Mouse (Mus musculus) frontal cortex, postnatal 10 days (tissue): ENCODE results near the gene Mipep.

Source experiments
- DNase-seq, 2 experiments: peaks; one replicate each; pipeline ENCODE4 v3.0.0; 2022; ENCODE audit warnings: low spot score in 2 of 2, mixed read lengths in 1 of 2

Mipep gene

DNA sequence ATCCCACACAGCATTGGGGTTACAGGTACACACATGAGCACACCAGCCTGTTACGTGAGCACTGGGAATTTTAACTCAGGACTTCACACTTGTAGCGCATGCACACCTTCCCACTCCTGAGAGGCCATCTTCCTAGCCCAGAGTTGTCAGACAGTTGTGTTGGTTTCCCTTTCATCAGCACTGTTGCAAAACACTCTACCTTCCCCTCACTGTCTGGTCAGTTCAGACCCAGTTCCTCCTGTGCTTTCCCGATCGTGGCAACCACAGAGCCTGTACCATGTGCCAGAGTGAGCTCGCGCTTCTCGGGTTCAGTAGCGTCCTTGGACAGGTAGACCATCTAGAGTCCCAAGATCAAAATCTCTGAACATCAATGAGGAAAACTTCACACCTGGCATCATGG, 27.1 kb upstream of the Mipep start:
- DNase-seq: no peak

DNA sequence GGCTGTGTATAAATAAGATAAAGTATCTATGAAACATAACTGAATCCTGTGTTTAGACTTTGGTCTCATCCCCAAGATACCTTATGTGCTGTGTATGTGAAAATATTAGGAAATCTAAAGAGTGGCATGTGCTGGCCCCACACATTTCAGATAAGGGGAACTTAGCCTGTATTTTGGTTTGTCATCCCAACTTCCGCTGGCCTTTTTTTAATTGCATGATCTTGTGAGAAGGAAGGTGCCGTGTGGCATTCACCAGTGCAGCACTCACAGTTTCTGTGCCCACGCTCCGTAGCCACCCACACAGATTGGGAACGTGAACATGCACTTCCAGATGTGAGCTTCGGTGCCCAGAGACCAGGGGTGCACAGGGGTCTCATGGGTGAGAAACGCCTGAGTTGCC, 26.7 kb upstream of the Mipep start:
- no peak for DNase-seq

DNA sequence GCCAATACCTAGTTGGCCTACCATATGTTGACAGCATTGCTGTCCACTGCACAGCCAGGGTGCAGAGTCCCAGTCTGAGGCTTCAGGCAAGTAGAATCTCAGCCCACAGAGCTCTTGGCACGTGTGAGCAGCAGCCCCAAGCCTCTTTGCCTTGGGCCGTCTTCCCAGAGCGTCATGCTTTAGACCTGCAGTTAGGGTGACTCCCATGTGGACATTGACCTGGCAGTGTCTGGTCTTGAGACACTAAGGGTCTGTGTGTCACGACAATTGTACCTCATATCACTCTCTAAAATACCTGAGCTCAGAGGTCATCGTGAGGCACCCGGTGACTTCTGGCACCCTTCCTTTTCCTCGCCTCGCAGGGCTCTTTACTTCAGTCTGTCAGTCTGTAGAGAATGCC, 25.3 kb upstream of the Mipep start:
- no peak for DNase-seq

DNA sequence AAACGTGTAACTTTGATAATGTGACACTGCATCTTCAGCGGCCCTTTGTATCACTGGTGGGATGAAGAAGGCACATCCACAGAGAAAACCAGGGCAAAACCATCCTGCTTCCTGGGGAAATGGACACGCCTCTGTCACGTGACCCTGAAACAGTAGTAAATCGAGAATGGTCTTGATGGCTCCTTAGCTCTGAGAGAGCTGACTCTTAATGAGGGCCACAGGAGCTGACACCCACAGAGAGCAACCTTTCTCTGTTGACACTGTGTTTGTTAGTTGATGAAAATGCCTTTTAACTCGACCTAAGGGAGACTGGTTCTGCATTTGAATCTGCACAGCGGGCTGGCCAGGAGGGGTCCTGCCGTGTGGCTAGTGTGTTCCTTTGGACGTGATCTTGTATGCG, 22.6 kb upstream of the Mipep start:
- DNase-seq: no peak

DNA sequence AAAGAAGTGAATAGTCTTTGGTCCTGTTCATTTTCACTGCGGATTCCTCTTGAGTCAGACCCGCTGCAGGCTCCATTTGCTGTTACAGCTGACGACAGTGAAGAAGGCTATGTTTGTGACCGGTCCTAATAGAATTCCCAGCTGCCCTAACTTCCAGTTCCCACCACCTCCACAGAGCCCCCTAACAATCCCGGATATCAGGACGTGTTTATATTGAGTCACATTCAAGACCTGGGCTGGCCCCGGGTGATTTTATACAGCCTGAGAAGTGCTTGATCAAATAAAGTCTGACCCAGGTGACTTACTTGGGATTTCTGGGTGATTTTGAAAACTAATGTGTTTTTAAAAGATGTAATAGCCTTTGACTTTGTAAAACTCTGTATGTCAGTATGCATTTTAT, 21.6 kb upstream of the Mipep start:
- no peak for DNase-seq

DNA sequence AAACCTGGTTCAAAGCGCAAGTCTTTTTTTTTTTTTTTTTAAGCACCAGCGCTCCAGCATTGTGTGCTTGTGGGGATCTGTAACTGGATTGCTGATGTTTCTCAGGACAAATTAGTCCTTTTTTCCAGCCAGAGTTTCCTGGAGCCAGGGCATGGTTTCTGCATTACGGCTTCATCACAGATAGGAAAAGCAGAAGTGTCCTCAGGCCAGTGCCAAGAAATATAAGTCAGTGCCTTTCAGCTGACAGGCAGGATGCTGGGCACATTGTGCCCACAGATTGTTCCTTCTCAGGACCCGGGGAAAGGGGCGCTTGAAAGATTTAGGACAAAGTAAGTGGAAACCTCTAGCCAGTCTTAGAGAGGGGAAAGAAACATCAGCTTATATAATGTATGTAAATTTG, 20.6 kb upstream of the Mipep start:
- no peak for DNase-seq

DNA sequence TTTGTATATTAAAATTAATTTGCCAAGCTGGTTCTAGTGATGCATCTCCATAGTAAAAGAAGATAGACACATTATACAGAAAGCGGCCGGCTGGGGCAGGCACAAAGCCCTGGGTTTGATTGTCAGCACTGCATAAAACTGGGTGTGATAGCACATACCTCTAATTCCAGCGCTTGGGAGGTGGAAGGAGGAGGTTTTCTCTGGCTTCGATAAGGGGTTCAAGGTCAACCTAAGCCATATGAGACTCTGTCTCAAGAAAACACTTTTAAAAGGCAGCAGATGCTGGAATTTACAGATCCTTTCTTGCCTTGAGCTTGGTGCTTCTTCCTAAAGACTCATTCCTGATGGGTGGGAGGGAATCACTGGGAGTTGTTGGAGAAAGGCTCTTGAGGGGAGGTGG, 19.8 kb upstream of the Mipep start:
- no peak for DNase-seq

DNA sequence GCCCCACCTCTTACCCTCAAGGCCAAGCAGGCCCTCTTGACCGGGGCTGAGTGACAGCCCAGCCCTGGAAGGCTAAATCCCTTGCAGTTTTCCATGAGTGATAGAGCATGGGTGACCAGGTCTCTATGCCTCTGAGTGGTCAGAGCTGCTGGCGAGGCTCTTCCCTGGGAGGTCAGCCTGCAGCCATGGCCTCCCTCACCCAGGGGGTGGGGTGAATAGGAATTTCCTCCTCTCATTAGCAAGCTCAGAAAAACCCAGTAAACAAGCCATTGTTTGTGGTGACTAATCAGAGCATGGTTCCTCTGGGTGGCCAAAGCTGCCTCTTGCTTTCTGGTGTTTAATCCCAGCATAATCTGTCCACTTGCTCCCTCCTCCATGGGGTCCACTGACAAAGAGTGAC, 19.3 kb upstream of the Mipep start:
- DNase-seq: no peak

DNA sequence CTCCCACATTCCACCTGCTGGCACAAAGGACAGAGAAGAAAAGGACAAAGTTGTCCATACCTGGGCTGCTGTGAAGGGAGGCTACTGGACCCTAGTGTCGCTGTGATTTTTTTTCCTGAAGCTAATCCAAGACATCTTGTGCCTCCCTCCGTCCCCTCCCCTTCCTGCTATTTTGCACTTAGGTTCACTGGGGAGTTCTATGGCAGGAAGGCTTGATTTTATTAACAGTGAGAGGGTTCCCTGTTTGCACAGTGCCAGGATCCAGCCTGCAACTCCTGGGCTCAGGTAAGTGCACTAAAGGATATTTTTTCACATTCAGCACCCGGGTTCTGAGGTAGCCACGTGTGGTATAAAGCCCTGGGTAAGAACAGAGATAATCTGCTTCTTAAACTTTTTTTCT, 16.5 kb upstream of the Mipep start, which contains the start of gene C1qtnf9:
TSS of gene C1qtnf9 (plus strand) at position 251 of the 400 bp plus-strand sequence.
- DNase-seq: no peak

DNA sequence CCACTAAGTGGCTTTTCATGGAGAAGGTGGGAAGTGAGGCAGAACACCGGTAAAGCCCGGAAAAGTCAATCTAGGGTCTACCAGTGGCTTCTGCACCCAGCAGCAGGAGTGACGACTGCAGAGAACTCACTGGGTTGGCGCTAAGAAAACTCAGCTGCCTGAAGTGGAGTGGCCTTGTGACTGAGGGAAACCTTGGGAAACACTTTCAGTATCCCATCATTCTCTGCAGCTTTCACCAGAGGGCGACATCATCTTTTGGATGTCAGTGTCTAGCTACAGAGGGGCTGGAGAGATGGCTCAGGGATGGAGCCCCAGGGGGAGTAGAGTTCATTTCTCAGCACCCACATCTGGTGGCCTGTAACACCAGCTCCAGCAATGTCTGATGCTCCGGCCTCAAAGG, 15.0 kb upstream of the Mipep start:
- DNase-seq: no peak

DNA sequence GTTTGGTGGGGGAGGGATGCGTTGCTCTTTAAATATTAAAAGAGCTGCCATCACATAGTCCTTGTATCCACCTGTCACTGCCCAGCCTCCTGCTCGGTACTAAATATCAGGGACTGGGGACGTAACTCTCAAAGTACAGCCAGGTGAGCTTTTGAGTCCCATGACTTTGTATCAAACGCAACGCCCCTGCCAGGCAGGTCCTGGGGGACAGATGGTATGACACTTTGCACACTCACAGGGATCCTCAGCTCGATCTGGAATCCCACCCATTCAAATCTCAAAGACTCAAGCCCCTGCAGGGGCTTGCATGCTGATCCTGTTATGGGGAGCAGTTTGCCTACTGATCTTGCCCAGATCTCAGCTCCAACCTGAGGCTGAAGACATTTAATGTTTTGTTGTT, 13.8 kb upstream of the Mipep start:
- DNase-seq: no peak

DNA sequence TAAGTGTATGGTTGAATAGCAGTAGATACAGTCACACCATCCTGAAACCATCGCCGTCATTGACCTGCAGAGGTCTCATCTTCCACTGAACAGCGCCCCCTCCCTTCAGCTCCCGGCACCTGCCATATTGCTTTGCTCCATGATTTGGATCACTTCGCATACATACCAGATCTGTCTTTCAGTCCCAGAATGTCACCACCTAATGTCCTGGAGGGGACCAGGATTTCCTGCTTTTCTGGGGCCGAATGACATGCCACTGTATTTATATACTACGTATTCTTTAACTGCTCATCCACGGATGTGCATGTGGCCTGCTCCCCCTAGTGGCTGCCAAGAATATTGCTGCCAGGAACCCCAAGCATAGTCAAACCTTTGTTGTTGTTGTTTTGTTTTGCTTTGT, 13.3 kb upstream of the Mipep start:
- DNase-seq: peak; percentile 30 to 58

DNA sequence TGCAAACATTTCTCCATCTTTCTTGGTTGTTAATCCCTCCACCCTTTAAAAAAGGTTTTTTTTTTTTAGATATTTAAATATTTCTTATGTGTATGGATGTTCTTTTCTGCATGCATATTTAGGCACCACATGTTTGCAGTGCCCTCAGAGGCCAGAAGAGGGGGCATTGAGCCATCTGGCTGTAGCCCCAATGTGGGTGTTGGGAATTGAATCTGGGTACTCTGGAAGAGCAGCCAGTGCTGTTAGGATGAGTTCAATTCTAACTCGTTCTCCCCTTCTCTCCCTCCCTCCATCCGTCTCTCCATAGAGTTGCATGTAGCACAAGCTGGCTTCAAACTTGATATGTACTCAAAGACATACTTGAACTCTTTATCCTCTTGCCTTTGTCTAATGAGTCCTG, 10.9 kb upstream of the Mipep start:
- DNase-seq: no peak

DNA sequence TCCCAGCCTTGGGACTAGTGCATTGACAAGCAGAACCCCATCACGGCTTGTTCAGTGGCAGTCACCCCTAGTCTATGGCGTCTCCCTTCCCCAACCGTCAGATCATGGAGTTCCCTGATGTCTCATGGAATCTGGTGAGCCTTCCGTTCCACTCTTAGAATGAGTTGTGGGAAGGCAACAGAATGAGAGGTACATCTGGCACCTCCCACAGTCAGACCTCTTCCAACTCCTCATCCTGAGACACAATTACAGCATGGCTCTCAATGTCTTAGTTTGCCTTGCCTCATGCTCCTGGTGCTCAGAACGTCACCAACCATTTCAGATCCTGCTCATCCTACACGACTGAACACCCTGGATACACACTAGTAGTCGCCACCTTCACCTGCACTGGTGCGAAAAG, 7.9 kb upstream of the Mipep start:
- no peak for DNase-seq

DNA sequence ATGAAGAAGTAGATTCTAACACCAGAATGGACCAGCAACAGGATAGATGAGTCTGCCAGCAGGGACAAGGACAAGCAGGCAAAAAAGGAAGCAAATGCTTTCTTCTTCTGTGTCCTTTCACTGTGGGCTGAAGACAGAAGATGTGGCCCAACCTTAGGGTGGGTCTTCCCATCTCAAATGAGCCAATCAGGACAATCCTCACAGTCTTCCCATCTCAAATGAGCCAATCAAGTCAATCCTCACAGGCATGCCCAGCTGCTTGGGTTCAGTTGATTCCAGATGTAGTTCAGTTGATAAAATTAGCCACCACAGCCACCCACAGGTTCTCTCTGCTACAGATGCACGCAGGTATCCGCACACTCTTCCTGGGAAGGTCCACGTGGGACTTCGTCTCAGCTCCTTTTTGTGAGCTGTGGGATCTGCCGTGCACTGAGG, 6.9 kb upstream of the Mipep start:
- DNase-seq: no peak

DNA sequence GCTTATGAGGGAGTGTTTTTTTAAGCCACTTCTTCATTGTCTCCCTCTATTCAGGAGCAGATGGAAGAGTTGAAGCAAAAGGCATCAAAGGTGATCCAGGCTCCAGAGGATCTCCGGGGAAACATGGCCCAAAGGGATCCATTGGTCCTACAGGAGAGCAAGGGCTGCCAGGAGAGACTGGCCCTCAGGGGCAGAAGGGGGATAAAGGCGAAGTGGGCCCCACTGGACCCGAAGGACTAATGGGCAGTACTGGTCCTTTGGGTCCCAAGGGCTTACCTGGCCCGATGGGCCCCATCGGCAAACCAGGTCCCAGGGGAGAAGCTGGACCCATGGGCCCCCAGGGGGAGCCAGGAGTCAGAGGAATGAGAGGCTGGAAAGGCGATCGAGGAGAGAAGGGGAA, 5.2 kb upstream of the Mipep start:
- DNase-seq: no peak

DNA sequence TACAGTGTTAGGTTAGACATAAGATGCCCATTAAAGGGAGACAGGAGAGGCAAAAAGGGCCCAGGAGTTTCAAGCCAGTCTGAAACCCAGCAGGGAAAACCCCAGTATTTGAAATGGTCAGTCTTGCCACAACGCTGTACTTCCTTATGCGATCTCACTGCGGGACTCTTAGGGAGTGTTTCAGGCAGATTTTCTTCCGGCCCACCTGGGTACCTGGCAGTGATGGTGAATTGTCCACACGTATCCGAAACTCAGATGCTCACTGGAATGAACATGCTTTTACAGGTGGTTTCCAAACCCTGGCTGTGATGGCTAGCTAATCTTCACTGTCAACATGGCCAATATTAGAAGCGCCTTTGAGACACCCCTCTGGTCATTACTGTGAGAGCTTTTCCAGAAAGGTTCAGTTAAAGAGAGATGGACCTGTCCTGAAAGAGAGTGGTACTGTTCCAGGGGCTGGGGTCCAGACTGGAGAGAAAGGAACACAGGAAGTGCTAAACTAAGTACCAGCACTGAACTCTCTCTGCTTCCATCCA, 2.2 kb upstream of the Mipep start:
- no peak for DNase-seq

DNA sequence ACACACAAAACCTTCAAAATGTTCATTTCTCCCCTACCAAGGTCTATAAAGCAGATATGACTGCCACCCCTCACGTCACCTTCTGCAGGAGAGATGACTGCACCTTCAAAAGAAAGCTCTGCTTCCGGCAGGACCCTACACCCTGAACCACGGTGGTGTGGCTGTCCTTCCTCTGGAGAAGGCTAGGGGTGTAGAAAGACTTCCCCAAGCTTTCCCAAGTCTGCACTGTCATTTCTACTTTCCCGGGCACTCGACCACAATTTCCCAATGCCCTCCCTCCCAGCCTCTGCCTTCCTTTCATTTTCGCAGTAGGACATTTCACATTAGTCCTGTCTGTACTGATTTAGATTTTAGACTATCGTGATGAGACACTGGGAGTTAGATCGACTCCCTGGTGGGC, 1.2 kb upstream of the Mipep start:
- DNase-seq: no peak

DNA sequence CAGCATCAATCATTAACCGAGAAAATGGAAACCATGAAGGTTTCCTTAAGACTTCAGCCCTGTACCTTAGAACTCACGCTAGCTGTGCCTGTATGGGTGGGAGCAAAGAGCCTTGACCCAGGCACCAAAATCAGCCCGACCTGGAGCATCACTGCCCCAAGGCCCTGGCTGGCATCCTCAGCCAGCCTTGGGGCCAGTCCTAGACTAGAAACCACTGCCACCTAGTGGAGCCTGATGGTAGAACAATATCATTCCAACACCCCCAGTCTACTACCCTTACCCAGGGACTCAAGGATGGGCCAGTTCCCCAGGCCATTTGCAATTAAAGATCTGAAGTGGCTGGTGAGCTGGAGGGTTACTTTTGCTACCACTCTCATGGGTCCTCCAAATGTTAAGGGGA, 5.7 kb downstream of the Mipep start:
- DNase-seq: peak in 1 of 2 experiments; percentile 20

DNA sequence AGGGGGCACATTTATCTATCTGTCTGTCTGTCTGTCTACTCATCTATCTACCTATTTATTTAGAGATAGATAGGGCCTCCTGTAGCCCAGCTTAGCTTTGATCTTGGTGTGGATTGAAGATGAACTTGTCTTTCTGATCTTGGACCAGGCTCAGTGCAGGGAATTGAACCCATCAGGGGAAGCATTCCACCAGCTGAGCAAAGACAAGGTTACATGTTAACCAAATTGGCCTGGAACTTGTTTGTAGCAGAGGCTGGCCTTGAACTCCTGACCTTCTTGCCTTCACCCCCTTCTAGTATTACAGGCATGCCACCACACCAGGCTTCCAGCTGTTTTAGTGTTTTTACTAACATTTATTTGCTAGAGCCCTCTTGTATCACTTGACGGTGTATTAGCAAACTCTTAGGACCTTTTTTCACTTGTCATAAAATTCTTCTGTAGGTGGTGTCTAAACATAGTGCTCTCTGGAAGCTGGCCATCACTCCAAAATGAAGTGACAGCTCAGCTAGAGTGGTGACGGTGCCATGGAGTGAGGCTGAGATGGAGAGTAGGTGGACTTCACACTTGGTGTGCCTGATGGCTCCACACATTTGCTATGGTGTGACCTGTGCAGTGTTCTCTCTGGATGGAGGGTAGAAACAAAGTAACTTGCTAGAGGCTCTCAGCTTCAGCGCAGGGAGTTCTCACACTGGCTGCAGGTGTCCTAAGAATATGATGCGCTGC, 12.4 kb downstream of the Mipep start:
- no peak for DNase-seq

DNA sequence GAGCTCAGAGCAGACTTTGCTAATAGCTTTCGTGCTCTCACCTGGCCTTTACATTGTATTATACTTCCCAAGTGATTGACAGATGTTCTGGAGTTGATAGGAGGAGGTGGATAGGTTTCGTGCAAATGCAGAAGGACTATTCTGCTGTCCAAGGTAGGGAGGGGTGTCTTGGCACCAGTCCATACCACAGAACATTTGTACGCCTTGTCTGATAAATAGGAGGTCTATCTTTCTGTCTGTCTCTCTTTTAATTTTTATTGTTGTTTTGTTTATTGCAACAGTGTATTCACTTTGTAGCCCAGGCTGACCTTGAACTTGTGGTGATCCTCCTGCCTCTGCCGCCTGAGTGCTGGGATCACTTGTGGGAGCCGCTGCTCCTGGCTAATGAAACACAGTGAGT, 13.2 kb downstream of the Mipep start:
- DNase-seq: no peak

DNA sequence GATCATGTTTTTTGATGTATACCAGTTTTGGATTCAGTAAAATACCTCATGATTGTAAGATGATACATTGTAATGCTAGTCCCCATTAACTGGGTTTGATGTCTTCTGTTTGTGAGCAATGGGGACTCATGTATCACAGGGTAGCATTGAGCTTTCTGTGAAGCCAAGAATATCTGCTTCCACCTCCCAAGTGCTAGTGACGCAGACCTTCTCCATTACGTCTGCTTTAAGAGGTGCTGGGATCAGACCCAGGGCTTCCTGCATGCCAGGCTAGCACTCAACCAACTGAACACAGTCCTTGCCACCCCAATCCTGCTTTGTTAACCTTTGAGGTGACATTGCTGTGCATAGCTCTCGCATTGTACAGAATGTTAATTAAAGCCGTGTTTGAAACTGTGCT, 14.3 kb downstream of the Mipep start:
- no peak for DNase-seq

DNA sequence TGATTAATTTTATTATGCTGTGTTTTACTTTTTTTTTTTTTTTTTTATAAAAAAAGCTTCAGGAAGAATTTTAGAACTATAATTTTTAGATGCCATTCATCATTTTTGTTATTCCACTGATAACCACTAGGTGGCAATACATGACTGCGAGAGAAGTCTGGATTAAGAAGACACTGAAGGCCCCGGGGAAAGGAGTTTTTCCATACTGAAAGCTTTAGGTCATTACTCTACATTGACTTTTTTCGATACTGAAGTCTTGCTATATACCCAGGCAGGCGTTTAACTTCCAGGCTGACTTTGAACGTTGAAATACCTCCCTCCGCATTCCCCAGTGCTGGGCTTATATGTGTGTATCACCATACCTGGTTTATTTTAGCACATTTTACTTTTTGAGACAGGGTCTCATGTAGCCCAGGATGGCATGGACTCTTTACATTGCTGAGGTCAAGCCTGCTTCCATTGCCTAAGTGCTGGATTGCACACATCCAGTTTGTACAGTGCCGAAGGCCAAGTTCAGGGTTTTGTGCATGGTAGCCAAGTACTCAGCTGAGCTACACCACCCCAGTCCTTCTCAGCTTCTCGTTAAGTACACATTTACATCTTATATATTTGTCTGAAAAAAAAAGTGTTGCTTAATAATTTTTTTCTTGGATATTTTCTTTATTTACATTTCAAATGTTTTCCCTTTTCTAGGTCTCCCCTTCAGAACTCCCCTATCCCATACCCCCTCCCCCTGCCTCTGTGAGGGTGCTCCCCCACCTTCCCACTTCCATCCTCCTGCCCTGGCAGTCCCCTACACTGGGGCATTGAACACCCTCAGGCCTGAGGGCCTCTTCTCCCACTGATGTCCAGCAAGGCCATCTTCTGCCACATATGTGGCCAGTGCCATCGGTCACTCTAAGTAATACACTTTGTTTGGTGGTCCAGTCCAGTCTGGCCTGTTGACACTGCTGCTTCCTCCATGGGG, 15.7 kb downstream of the Mipep start:
- no peak for DNase-seq
